In genomic region chr1:50925356-50925921, GRCm38 (mm10) we compare ENCODE assay signal across 8 mouse cellular contexts. TPM values are rescaled to one million over a fixed set of nuclear protein-coding genes. Genes with fewer than 3 reads are reported as not detected.
DNase-seq lines count a peak whose midpoint lies in the region; ATAC-seq and TF ChIP-seq lines count a peak whose summit lies in the region.

No protein-coding gene starts in this region.

- DNase-seq in stomach, postnatal 0 days (ENCODE audit: low spot score): no peak
- peak; percentile 54 to 68 for DNase-seq in frontal cortex, postnatal 36 days (ENCODE audit: low spot score in 2 of 2)
- DNase-seq in limb, embryonic 10.5 days (ENCODE audit: low spot score): peak; percentile 31
- peak; percentile 44 to 49 for DNase-seq in right cerebral cortex, postnatal 10 days (ENCODE audit: low spot score in 2 of 2)
- no peak for DNase-seq in urinary bladder, postnatal 14 days (ENCODE audit: low spot score)
- DNase-seq in spleen, adult 18-20 months: no peak
- no peak for DNase-seq in gastrocnemius, postnatal 10 days

- no peak for TF ChIP-seq CTCF in stomach, postnatal 0 days (IDR thresholded peaks at IDR 0.05; ENCODE audit: low read depth)

- peaks cover 31% of the 10 kb centered on the region for H3K27me3 ChIP-seq in stomach, embryonic 15.5 days (replicated peaks)
- peaks cover 6% of the 10 kb centered on the region; the same call in 1 of the 2 replicates for H3K27me3 ChIP-seq in stomach, postnatal 0 days (ENCODE audit: control insufficient read depth, insufficient read depth, low read length)
- H3K27me3 ChIP-seq in limb, embryonic 10.5 days (ENCODE audit: low read depth, poor library complexity, severe bottlenecking): peaks cover 63% of the 10 kb centered on the region

- 17% methylated on average over 13 of the region's 13 CpGs for WGBS in stomach, embryonic 15.5 days
- 20% methylated on average over 13 of the region's 13 CpGs for WGBS in stomach, postnatal 0 days
- WGBS in limb, embryonic 10.5 days: 12% methylated on average over 13 of the region's 13 CpGs

- H3K4me3 ChIP-seq in stomach, embryonic 15.5 days (replicated peaks): no peak overlapping the region
- H3K4me3 ChIP-seq in stomach, postnatal 0 days (ENCODE audit: low read depth, low read length): no peak overlapping the region
- peak overlapping the region; percentile 16; the same call in 1 of the 2 replicates for H3K4me3 ChIP-seq in limb, embryonic 10.5 days

- peak overlapping the region; percentile 29; the same call in 1 of the 2 replicates for H3K4me2 ChIP-seq in stomach, embryonic 15.5 days
- no peak overlapping the region for H3K4me2 ChIP-seq in stomach, postnatal 0 days (replicated peaks; ENCODE audit: low read depth)

- ATAC-seq in stomach, embryonic 15.5 days (ENCODE audit: insufficient read depth, low FRiP score, low read depth): no peak
- no peak for ATAC-seq in stomach, postnatal 0 days (ENCODE audit: low FRiP score, low TSS enrichment)

- TF ChIP-seq EP300 in stomach, postnatal 0 days (optimal IDR thresholded peaks at IDR 0.05): no peak

- no peaks in the 10 kb centered on the region for H3K36me3 ChIP-seq in stomach, embryonic 15.5 days
- no peaks in the 10 kb centered on the region for H3K36me3 ChIP-seq in stomach, postnatal 0 days (ENCODE audit: control insufficient read depth, insufficient read depth, low read length)
- H3K36me3 ChIP-seq in limb, embryonic 10.5 days: no peaks in the 10 kb centered on the region

- no peaks in the 10 kb centered on the region for H3K9me3 ChIP-seq in stomach, embryonic 15.5 days
- no peaks in the 10 kb centered on the region for H3K9me3 ChIP-seq in stomach, postnatal 0 days (ENCODE audit: control insufficient read depth, low read length)
- H3K9me3 ChIP-seq in limb, embryonic 10.5 days (replicated peaks): no peaks in the 10 kb centered on the region

- H3K9ac ChIP-seq in stomach, embryonic 15.5 days: no peak overlapping the region
- no peak overlapping the region for H3K9ac ChIP-seq in stomach, postnatal 0 days (ENCODE audit: low read length)

- H3K4me1 ChIP-seq in stomach, embryonic 15.5 days: peaks cover 12% of the 10 kb centered on the region
- H3K4me1 ChIP-seq in stomach, postnatal 0 days (replicated peaks; ENCODE audit: control insufficient read depth, insufficient read depth): no peaks in the 10 kb centered on the region
- peaks cover 21% of the 10 kb centered on the region for H3K4me1 ChIP-seq in limb, embryonic 10.5 days

- no peak overlapping the region for H3K27ac ChIP-seq in stomach, embryonic 15.5 days
- H3K27ac ChIP-seq in stomach, postnatal 0 days (replicated peaks): no peak overlapping the region
- H3K27ac ChIP-seq in limb, embryonic 10.5 days: no peak overlapping the region

RNA-seq across cellular contexts. Expression of gene Tmeff2, which starts 25.0 kb away (rescaled TPM):
- polyA plus RNA-seq in stomach, embryonic 15.5 days (2015; fragmentation: Nextera tagmentation; extraction: Ambion mirVana): 8.4 and 8.5 TPM in 2 replicates
- 5.0 and 5.9 TPM in 2 replicates for polyA plus RNA-seq in stomach, postnatal 0 days (2015; fragmentation: Nextera tagmentation; extraction: Ambion mirVana)
- polyA plus RNA-seq in limb, embryonic 10.5 days (2016; fragmentation: Nextera tagmentation; extraction: Ambion mirVana): 1.1 and 1.6 TPM in 2 replicates
- 1 to 10 TPM; 6.6 to 9.3 TPM for total RNA-seq in gastrocnemius, postnatal 10 days (2021)

Comparison
In these comparisons a context has a peak if more than half of its experiments do, and no peak if none do; other contexts are left out.
1. DNase-seq: peak in frontal cortex, postnatal 36 days (2 of 2), limb, embryonic 10.5 days (single experiment) and right cerebral cortex, postnatal 10 days (2 of 2); none in stomach, postnatal 0 days (single experiment), urinary bladder, postnatal 14 days (single experiment), spleen, adult 18-20 months (0 of 2) and gastrocnemius, postnatal 10 days (single experiment).